Mouse (Mus musculus) megakaryocyte, embryonic 14.5 days (primary cell): ENCODE results near the gene Mbd5. TPM values are rescaled to one million over a fixed set of nuclear protein-coding genes. Genes with fewer than 3 reads are reported as not detected.

Source experiments
- H3K27me3 ChIP-seq: replicated peaks from 2 replicates; pipeline ENCODE3; 2012; ENCODE audit warnings: inconsistent platforms
- H3K36me3 ChIP-seq: replicated peaks from 2 replicates; pipeline ENCODE3; 2012; ENCODE audit warnings: low read length, inconsistent platforms, mixed read lengths
- H3K4me1 ChIP-seq: 2 replicates; pipeline ENCODE4 v1.6.1; 2012; ENCODE audit warnings: inconsistent platforms
- H3K4me3 ChIP-seq: replicated peaks from 2 replicates; pipeline ENCODE3; 2012; ENCODE audit warnings: moderate library complexity, mild to moderate bottlenecking, inconsistent platforms
- H3K9me3 ChIP-seq: 2 replicates; pipeline ENCODE4 v1.6.1; 2012; ENCODE audit warnings: inconsistent platforms
- FLI1 ChIP-seq: IDR thresholded peaks from 2 replicates; pipeline ENCODE4 v1.6.1; 2012; ENCODE audit warnings: low read length, inconsistent platforms, mixed read lengths
- GATA1 ChIP-seq: IDR thresholded peaks from 3 replicates; pipeline ENCODE4 v1.6.1; 2012; ENCODE audit warnings: mixed read lengths, low read length, inconsistent platforms, borderline replicate concordance
- polyA plus RNA-seq: library from polyadenylated mRNA; stranded (reverse); fragments of >175 nt; gene quantifications from 2 replicates; pipeline ENCODE4 v1.2.3, GENCODE M21; 2012; ENCODE audit warnings: low replicate concordance; ENCODE audit not compliant: insufficient read depth

Mbd5 gene
- polyA plus RNA-seq, 1 experiment: 0.65 TPM

GRCm38 (mm10) chr2:49234064-49234463 is 284.8 kb downstream of the Mbd5 start:
- Histone ChIP-seq H3K9me3 (no peaks in the 10 kb centered on the region), H3K4me1 (peaks cover 9% of the 10 kb centered on the region), H3K4me3 (no peak overlapping the region), H3K27me3 (no peaks in the 10 kb centered on the region), H3K36me3 (peaks cover 23% of the 10 kb centered on the region)
- no peak for TF ChIP-seq FLI1
- no peak for TF ChIP-seq GATA1

- H3K4me3 ChIP-seq: no peak overlapping the region
- H3K4me1 ChIP-seq: no peaks in the 10 kb centered on the region; the same call in 1 of the 2 replicates
- no peaks in the 10 kb centered on the region for H3K27me3 ChIP-seq
- peaks cover 19% of the 10 kb centered on the region for H3K36me3 ChIP-seq
- TF ChIP-seq FLI1 (no peak), GATA1 (no peak)
- no peaks in the 10 kb centered on the region for H3K9me3 ChIP-seq
Observed at GRCm38 (mm10) chr2:49241715-49242114, 292.4 kb downstream of the Mbd5 start.

- Histone ChIP-seq H3K4me3 (no peak overlapping the region), H3K9me3 (no peaks in the 10 kb centered on the region), H3K36me3 (peaks cover 8% of the 10 kb centered on the region), H3K4me1 (no peaks in the 10 kb centered on the region), H3K27me3 (no peaks in the 10 kb centered on the region)
- no peak for TF ChIP-seq FLI1
- TF ChIP-seq GATA1: no peak
Observed at GRCm38 (mm10) chr2:49264092-49264491, 314.8 kb downstream of the Mbd5 start.

GRCm38 (mm10) chr2:49272295-49272967 is 323.1 kb downstream of the Mbd5 start:
- peaks cover 32% of the 10 kb centered on the region for H3K36me3 ChIP-seq
- H3K4me3 ChIP-seq: no peak overlapping the region
- no peaks in the 10 kb centered on the region for H3K4me1 ChIP-seq
- H3K9me3 ChIP-seq: peaks cover under 1% of the 10 kb centered on the region; the same call in 1 of the 2 replicates
- no peak for TF ChIP-seq FLI1
- TF ChIP-seq GATA1: no peak
- H3K27me3 ChIP-seq: no peaks in the 10 kb centered on the region

- peaks cover 48% of the 10 kb centered on the region for H3K36me3 ChIP-seq
- no peak for TF ChIP-seq GATA1
- TF ChIP-seq FLI1: no peak
- H3K4me3 ChIP-seq: no peak overlapping the region
- no peaks in the 10 kb centered on the region for H3K27me3 ChIP-seq
- H3K9me3 ChIP-seq: peaks cover 9% of the 10 kb centered on the region
- no peaks in the 10 kb centered on the region; the same call in 1 of the 2 replicates for H3K4me1 ChIP-seq
Observed at GRCm38 (mm10) chr2:49276017-49276722, 326.9 kb downstream of the Mbd5 start.

GRCm38 (mm10) chr2:49280496-49280895 is 331.2 kb downstream of the Mbd5 start:
- TF ChIP-seq FLI1: no peak
- no peak for TF ChIP-seq GATA1
- no peak overlapping the region for H3K4me3 ChIP-seq

GRCm38 (mm10) chr2:49283583-49283982 is 334.3 kb downstream of the Mbd5 start:
- Histone ChIP-seq H3K4me1 (peaks cover 4% of the 10 kb centered on the region), H3K4me3 (no peak overlapping the region), H3K27me3 (no peaks in the 10 kb centered on the region), H3K36me3 (peaks cover 11% of the 10 kb centered on the region), H3K9me3 (peaks cover 4% of the 10 kb centered on the region)
- TF ChIP-seq FLI1 (no peak), GATA1 (no peak)

More at GRCm38 (mm10) chr2:49280496-49280895, 331.2 kb downstream of the Mbd5 start:
- Histone ChIP-seq H3K4me1 (no peaks in the 10 kb centered on the region; the same call in 1 of the 2 replicates), H3K36me3 (peaks cover 35% of the 10 kb centered on the region), H3K9me3 (peaks cover 9% of the 10 kb centered on the region), H3K27me3 (no peaks in the 10 kb centered on the region)

GRCm38 (mm10) chr2:49286965-49287364 is 337.7 kb downstream of the Mbd5 start:
- no peak overlapping the region for H3K4me3 ChIP-seq
- no peaks in the 10 kb centered on the region for H3K27me3 ChIP-seq
- TF ChIP-seq GATA1 (no peak), FLI1 (no peak)
- H3K36me3 ChIP-seq: peaks cover 8% of the 10 kb centered on the region
- H3K4me1 ChIP-seq: peaks cover 4% of the 10 kb centered on the region; the same call in 1 of the 2 replicates
- peaks cover 5% of the 10 kb centered on the region; the same call in 1 of the 2 replicates for H3K9me3 ChIP-seq

GRCm38 (mm10) chr2:49291709-49292108 is 342.4 kb downstream of the Mbd5 start:
- peaks cover 4% of the 10 kb centered on the region; the same call in 1 of the 2 replicates for H3K4me1 ChIP-seq

More at GRCm38 (mm10) chr2:49291709-49292108, 342.4 kb downstream of the Mbd5 start:
- TF ChIP-seq FLI1 (no peak), GATA1 (no peak)
- no peak overlapping the region for H3K4me3 ChIP-seq
- peaks cover 13% of the 10 kb centered on the region for H3K36me3 ChIP-seq
- H3K9me3 ChIP-seq: peaks cover 5% of the 10 kb centered on the region; the same call in 1 of the 2 replicates
- H3K27me3 ChIP-seq: no peaks in the 10 kb centered on the region
